Mouse (Mus musculus): ENCODE measurements around the gene Pdgfd. TPM values are rescaled to one million over a fixed set of nuclear protein-coding genes. Genes with fewer than 3 reads are reported as not detected.
A peak's percentile ranks its signal among the peaks of the same experiment; 100 is the strongest.

Gene Pdgfd
- polyA plus RNA-seq, 1 experiment from 2014 or later: 16.5 TPM

DNA sequence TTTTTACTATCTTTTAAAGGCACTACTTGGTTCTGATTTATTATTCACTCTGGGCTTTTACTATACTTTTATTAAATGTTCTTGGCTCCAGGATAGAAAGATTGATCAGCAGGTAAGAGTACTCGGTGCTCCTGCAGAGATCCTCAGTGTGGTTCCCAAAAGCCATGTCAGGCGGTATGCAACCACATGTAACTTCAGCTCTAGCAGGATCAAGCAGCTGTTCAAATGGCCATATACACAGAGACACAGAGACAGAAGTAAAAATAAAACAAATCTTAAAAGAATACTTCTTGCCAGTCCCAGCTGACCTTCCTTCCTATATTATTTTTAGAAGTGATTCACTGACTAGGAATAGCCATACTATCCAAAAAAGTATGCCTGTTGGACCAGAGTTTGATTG, 157.0 kb downstream of the Pdgfd start:
- no peaks in the 10 kb centered on the region for H3K9me3 ChIP-seq (replicated peaks)
- no peak for ATAC-seq (replicated peaks; ENCODE audit: low FRiP score)
- WGBS: 78% methylated on average over 2 of the region's 2 CpGs
- no peak overlapping the region for H3K27ac ChIP-seq
- H3K36me3 ChIP-seq: no peaks in the 10 kb centered on the region
- H3K9ac ChIP-seq: no peak overlapping the region
- H3K4me2 ChIP-seq: no peak overlapping the region
- no peak overlapping the region for H3K4me3 ChIP-seq (replicated peaks)
- H3K4me1 ChIP-seq: no peaks in the 10 kb centered on the region
- H3K27me3 ChIP-seq: no peaks in the 10 kb centered on the region

DNA sequence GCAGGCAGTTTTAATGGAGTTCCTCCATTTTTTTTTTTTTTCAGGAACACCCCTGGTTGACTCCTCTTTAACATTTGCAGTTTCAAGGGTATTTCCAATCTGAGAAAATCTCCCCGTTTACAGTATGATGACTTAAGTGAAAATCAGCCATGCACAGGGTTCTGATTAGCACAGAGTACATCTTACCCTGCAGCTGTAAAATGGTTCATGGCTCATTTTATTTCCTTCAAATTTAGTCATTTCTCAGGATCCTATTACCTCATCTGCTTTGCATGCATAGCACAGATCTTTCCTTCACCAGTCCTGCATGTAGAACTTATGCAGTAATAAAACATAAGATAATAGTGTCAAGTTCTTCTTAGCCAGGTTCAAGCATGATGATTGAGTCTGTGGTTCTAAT, 165.1 kb downstream of the Pdgfd start:
- H3K27me3 ChIP-seq: no peaks in the 10 kb centered on the region
- WGBS: 40% methylated on average over 1 of the region's 1 CpGs
- no peaks in the 10 kb centered on the region for H3K4me1 ChIP-seq
- no peaks in the 10 kb centered on the region for H3K36me3 ChIP-seq
- ATAC-seq (replicated peaks; ENCODE audit: low FRiP score): no peak
- no peak overlapping the region for H3K27ac ChIP-seq
- H3K9ac ChIP-seq: no peak overlapping the region
- no peaks in the 10 kb centered on the region for H3K9me3 ChIP-seq (replicated peaks)
- H3K4me3 ChIP-seq (replicated peaks): no peak overlapping the region
- no peak overlapping the region for H3K4me2 ChIP-seq

DNA sequence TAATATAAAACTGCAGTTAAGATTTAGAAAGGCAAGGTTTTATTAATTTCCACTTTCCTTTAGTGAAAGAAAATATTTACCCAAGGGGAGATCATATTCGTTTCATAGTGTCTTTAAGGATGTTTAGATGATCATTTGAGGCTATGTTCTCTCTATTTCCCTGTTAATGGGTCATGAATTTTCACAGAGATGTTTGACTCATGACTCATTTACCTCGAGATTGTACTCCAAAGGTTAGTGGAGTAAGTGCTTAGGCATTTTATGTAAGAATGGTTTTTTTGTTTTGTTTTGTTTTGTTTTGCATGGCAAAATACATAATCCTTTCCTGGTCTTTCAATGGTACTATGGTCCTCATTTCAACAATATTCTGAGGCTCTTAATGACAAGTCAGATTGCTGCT, 167.9 kb downstream of the Pdgfd start:
- Histone ChIP-seq H3K27ac (no peak overlapping the region), H3K4me1 (no peaks in the 10 kb centered on the region), H3K9me3 (replicated peaks) (no peaks in the 10 kb centered on the region), H3K4me3 (replicated peaks) (no peak overlapping the region), H3K27me3 (no peaks in the 10 kb centered on the region), H3K36me3 (no peaks in the 10 kb centered on the region), H3K9ac (no peak overlapping the region), H3K4me2 (no peak overlapping the region)
- no peak for ATAC-seq (replicated peaks; ENCODE audit: low FRiP score)
- WGBS: 26% methylated on average over 2 of the region's 2 CpGs

DNA sequence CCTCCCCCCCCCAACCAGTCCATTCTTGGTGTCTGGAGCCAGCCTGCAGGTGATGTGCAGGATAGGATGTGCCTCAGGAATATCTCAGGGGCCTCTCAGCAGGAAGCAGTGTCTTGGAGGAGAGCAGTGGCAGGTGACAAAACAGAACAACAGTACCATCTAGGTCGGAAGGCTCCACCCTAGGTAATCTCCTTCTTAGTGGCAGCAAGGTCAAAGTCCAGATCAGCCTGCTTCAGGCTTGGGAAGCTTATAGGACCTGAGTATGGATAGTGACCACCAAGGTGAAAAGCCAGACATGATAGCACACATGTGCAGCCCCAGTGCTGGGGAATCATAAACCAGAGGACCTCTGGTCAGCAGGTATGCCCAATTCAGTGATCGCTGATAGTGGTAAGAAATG, 169.5 kb downstream of the Pdgfd start:
- Histone ChIP-seq H3K4me3 (replicated peaks) (no peak overlapping the region), H3K9ac (no peak overlapping the region), H3K27me3 (no peaks in the 10 kb centered on the region), H3K36me3 (no peaks in the 10 kb centered on the region), H3K27ac (no peak overlapping the region), H3K4me2 (no peak overlapping the region), H3K4me1 (no peaks in the 10 kb centered on the region), H3K9me3 (replicated peaks) (no peaks in the 10 kb centered on the region)
- 93% methylated on average over 2 of the region's 2 CpGs for WGBS
- ATAC-seq (replicated peaks; ENCODE audit: low FRiP score): no peak

DNA sequence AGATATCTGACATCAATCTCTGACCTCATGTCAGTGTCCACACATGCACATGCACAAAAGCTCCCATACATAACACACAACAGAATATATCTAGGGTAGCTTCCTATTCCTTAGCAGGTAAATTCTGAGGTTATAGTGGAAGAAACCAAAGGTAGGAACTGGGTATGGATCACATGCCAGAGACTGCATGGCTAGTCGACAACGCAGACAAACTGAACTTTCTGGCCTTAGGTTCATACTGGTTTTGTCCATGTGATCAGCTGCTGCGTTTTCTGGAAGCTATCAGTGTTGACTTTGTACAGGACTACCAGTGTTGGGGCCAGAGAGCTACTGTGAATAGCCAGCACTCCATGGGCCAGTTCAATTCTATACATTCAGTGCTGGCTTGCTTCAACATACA, 170.0 kb downstream of the Pdgfd start:
- no peaks in the 10 kb centered on the region for H3K27me3 ChIP-seq
- H3K4me1 ChIP-seq: no peaks in the 10 kb centered on the region
- H3K9me3 ChIP-seq (replicated peaks): no peaks in the 10 kb centered on the region
- ATAC-seq (replicated peaks; ENCODE audit: low FRiP score): no peak
- no peak overlapping the region for H3K27ac ChIP-seq
- no peak overlapping the region for H3K4me3 ChIP-seq (replicated peaks)
- H3K9ac ChIP-seq: no peak overlapping the region
- H3K4me2 ChIP-seq: no peak overlapping the region
- H3K36me3 ChIP-seq: no peaks in the 10 kb centered on the region
- 88% methylated on average over 3 of the region's 3 CpGs for WGBS

DNA sequence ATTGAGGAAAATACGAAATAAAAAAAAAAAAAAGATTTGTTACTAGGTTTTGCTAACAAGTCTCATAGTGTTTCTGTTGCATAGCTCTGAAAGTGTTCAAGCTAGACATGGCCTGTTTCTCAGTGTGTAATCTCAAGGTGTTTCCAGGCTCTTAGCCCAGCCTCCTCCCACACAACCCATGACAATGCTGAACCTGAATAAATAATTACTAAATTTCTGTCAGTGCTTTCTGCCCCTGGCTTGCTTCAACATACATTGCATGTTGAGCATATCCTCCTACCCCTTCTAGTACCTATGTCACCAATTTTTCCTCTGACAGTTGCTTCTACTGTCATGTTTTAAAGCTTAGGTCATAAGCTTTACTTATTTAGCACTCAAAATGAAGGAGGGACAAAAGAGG, 171.0 kb downstream of the Pdgfd start:
- Histone ChIP-seq H3K4me3 (replicated peaks) (no peak overlapping the region), H3K36me3 (no peaks in the 10 kb centered on the region), H3K9me3 (replicated peaks) (no peaks in the 10 kb centered on the region), H3K27ac (no peak overlapping the region), H3K4me1 (0 out of 2 replicates have a peak, but pooled peaks cover 2% of the 10 kb centered on the region), H3K9ac (no peak overlapping the region), H3K4me2 (no peak overlapping the region), H3K27me3 (no peaks in the 10 kb centered on the region)
- 79% methylated on average over 1 of the region's 1 CpGs for WGBS
- no peak for ATAC-seq (replicated peaks; ENCODE audit: low FRiP score)

DNA sequence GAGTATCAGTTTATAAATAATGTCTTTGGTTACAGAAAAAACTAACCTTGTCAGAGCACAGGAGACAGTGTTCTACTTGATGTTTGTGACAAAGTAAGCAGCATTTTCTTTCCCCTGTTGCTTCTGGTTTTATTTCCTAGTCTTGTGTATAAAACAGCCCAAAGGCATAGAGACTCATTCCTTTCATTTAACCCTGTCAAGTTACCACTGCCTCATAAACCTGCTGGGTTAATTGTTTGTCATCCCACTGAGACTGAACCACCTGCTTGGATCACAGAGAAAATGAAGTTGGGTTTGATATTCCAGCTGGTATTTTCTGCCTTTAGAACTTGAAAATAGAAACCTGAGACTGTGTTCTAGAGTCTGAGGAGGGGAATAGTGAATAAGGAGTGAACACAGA, 172.4 kb downstream of the Pdgfd start:
- H3K27me3 ChIP-seq: no peaks in the 10 kb centered on the region
- no peak overlapping the region for H3K27ac ChIP-seq

DNA sequence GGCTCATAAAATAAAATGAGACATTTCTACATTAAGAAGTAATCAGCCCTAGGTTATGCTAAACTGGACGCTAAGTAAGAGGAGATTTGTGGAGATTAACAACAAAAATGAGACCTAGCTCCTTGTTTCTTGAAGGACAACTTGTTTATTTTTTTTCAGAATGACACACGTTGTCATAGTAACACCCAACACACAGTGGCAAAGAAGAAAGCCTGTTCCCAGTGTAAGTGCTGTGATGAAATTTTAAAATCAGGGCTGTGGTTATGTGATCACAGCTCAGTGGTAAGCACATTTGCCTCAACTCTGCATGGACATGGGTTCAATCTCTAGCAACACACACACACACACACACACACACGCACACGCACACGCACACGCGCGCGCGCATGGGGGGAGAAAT, 174.5 kb downstream of the Pdgfd start:
- Histone ChIP-seq H3K27me3 (no peaks in the 10 kb centered on the region), H3K4me2 (no peak overlapping the region), H3K27ac (no peak overlapping the region), H3K4me3 (replicated peaks) (no peak overlapping the region), H3K36me3 (no peaks in the 10 kb centered on the region), H3K9me3 (replicated peaks) (no peaks in the 10 kb centered on the region), H3K9ac (no peak overlapping the region), H3K4me1 (0 out of 2 replicates have a peak, but pooled peaks cover 10% of the 10 kb centered on the region)
- no peak for ATAC-seq (replicated peaks; ENCODE audit: low FRiP score)
- 93% methylated on average over 10 of the region's 10 CpGs for WGBS

More for the DNA sequence above, 172.4 kb downstream of the Pdgfd start:
- 0 out of 2 replicates have a peak, but pooled peaks cover 10% of the 10 kb centered on the region for H3K4me1 ChIP-seq
- H3K4me2 ChIP-seq: no peak overlapping the region
- H3K4me3 ChIP-seq (replicated peaks): no peak overlapping the region
- no peaks in the 10 kb centered on the region for H3K9me3 ChIP-seq (replicated peaks)
- peak; percentile 40; the same call in 1 of the 2 replicates for ATAC-seq (replicated peaks; ENCODE audit: low FRiP score)
- H3K36me3 ChIP-seq: no peaks in the 10 kb centered on the region
- no peak overlapping the region for H3K9ac ChIP-seq

DNA sequence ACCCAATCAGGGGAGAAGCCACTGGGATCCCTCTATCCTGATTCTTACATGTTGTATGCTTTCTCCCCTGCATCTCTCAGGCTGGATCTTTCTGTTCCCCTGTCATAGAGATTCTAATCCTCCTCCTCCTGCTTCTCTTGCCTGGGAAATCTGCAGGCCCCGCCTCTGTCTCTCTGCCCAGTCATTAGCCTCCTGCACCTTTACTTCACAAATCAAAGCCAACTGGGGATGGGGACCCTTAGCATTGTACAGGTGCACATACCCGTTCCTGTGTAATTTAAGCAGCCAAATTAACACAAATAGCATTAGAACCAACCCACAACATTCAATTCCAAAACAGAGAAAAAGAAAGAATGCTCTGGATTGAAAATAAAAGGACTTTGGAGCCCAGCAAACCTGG, 176.1 kb downstream of the Pdgfd start:
- no peak for ATAC-seq (replicated peaks; ENCODE audit: low FRiP score)
- WGBS: 44% methylated on average over 2 of the region's 2 CpGs

DNA sequence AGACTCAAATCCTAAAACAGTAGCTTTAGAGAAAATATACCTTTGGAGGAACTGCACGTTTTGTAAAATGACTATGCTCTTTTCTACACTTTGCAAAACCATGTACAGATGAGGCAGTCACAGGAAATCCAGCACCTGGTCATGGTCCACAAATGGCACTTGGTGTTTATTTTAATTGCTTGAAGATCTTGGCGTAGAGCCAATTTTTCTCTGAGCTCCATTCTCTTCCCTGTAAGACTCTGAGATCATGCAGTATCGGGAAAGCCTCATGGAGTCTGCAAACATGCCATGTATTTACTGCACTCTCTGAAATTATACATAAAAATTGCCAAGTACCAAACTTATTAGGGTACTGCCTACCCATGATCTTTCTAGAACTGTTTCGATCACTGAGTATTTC, 176.5 kb downstream of the Pdgfd start:
- H3K9ac ChIP-seq: no peak overlapping the region
- H3K36me3 ChIP-seq: no peaks in the 10 kb centered on the region
- no peaks in the 10 kb centered on the region for H3K9me3 ChIP-seq (replicated peaks)
- no peaks in the 10 kb centered on the region for H3K27me3 ChIP-seq
- ATAC-seq (replicated peaks; ENCODE audit: low FRiP score): peak; percentile 82
- H3K4me1 ChIP-seq: 0 out of 2 replicates have a peak, but pooled peaks cover 10% of the 10 kb centered on the region
- H3K4me2 ChIP-seq: no peak overlapping the region
- no peak overlapping the region for H3K27ac ChIP-seq
- 54% methylated on average over 4 of the region's 4 CpGs for WGBS
- H3K4me3 ChIP-seq (replicated peaks): no peak overlapping the region

More for the DNA sequence above, 176.1 kb downstream of the Pdgfd start:
- no peak overlapping the region for H3K4me3 ChIP-seq (replicated peaks)
- H3K9ac ChIP-seq: no peak overlapping the region
- H3K9me3 ChIP-seq (replicated peaks): no peaks in the 10 kb centered on the region
- no peak overlapping the region for H3K27ac ChIP-seq
- H3K4me1 ChIP-seq: 0 out of 2 replicates have a peak, but pooled peaks cover 10% of the 10 kb centered on the region
- no peak overlapping the region for H3K4me2 ChIP-seq
- H3K27me3 ChIP-seq: no peaks in the 10 kb centered on the region
- H3K36me3 ChIP-seq: no peaks in the 10 kb centered on the region

DNA sequence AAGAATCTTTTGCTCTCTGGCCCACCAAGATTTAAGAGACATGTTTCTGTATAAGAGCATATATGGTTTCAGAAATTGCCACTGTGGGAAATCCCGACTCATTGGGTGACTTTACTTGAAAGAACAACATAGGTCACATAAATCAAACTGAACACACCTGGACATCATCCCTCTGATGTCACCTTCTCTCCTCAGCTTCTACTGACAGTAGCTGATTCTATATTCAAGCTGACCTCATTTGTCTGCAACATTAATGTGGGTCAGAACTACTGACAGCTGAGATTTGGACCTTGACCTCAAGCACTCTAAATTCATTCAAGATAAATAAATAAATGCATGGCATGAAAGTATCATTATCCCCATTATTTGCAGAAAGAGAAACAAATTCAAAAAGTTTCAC, 177.0 kb downstream of the Pdgfd start:
- no peak for ATAC-seq (replicated peaks; ENCODE audit: low FRiP score)

DNA sequence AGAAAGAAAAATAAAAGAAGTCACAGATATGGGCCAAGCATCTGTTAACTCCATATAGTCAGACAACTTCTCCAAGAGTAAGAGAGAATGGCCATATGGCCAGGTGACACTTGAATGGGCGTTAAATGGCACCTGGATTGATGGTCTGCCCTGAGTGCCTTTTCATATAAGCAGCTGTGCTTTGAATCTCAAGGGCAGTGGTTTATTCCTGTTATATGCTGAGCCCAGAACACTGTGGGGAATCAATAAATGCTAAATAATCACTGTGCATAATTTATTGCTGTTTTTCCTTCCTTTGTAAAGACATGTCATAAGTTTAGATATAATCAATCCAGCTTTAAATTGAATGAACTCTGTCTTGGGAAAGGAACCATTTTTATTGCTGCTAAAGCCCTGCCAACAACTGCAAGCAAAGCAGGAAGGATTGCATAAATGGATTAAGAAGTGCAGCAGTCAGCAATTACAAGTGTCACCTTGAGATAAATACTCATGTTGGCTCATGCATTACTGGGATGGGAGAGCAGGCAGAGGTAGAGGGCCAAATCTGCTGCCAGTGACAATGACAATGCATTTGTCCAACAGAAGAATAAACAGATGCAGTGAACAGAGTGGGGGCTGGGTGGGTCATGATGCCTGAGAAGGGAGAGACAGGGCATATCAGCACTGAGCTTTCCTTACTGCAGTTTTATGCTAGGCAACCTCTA, 185.0 kb downstream of the Pdgfd start:
- Histone ChIP-seq H3K36me3 (no peaks in the 10 kb centered on the region), H3K4me2 (no peak overlapping the region), H3K4me3 (replicated peaks) (no peak overlapping the region), H3K27me3 (no peaks in the 10 kb centered on the region), H3K9ac (no peak overlapping the region), H3K4me1 (no peaks in the 10 kb centered on the region), H3K27ac (no peak overlapping the region), H3K9me3 (replicated peaks) (no peaks in the 10 kb centered on the region)
- no peak for ATAC-seq (replicated peaks; ENCODE audit: low FRiP score)
- 46% methylated on average over 1 of the region's 1 CpGs for WGBS

More for the DNA sequence above, 177.0 kb downstream of the Pdgfd start:
- H3K27me3 ChIP-seq: no peaks in the 10 kb centered on the region
- H3K27ac ChIP-seq: no peak overlapping the region
- H3K4me1 ChIP-seq: 0 out of 2 replicates have a peak, but pooled peaks cover 10% of the 10 kb centered on the region
- no peak overlapping the region for H3K9ac ChIP-seq
- no peaks in the 10 kb centered on the region for H3K9me3 ChIP-seq (replicated peaks)
- no peak overlapping the region for H3K4me2 ChIP-seq
- H3K4me3 ChIP-seq (replicated peaks): no peak overlapping the region
- no peaks in the 10 kb centered on the region for H3K36me3 ChIP-seq
- WGBS: 35% methylated on average over 1 of the region's 1 CpGs

DNA sequence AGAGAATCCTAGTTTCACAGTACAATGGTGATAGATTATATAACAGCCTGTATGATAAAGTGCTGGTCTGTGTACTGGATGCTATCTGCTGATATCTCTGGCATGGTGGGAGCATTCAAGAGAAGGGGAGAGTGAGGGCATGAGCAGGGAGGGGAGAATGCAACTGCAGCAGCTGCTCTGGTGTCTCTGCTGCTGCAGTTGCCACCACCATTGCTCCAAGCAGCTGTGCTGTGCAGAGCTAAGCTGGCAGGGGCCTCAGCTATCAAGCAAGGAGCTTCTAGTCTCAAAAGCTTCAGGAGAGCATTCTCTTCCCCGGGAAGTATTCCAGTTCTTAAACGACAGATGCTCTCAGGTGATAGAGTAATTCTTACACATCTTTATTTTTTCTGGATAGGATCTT, 192.4 kb downstream of the Pdgfd start:
- Histone ChIP-seq H3K9ac (no peak overlapping the region), H3K27me3 (no peaks in the 10 kb centered on the region), H3K27ac (no peak overlapping the region), H3K9me3 (replicated peaks) (no peaks in the 10 kb centered on the region), H3K4me3 (replicated peaks) (no peak overlapping the region), H3K36me3 (no peaks in the 10 kb centered on the region), H3K4me2 (no peak overlapping the region), H3K4me1 (no peaks in the 10 kb centered on the region)
- WGBS: 85% methylated on average over 2 of the region's 2 CpGs
- no peak for ATAC-seq (replicated peaks; ENCODE audit: low FRiP score)

All from kidney, embryonic 15.5 days (tissue).